Mouse (Mus musculus) bone marrow, adult 2 months (tissue): ENCODE measurements around the gene Zdhhc23.

Experiments
- CTCF ChIP-seq: fragments of 200-500 bp; IDR thresholded peaks from 2 replicates; pipeline ENCODE4 v1.5.1; 2011; ENCODE audit warnings: low read length, control low read depth; ENCODE audit not compliant: control insufficient read depth, insufficient read depth
- POLR2A ChIP-seq: fragments of 200-500 bp; IDR thresholded peaks from 2 replicates; pipeline ENCODE4 v1.6.1; 2011; ENCODE audit warnings: low read depth, mild to moderate bottlenecking, control low read depth, low read length, borderline replicate concordance; ENCODE audit not compliant: control insufficient read depth

- TF ChIP-seq CTCF = no peak
- TF ChIP-seq POLR2A = no peak
These were observed 7.2 kb downstream of the Zdhhc23 start for GRCm38 (mm10) chr16:43972391-43972790.
